Comparison of ENCODE assay signal across 20 mouse cellular contexts in the genomic region with DNA sequence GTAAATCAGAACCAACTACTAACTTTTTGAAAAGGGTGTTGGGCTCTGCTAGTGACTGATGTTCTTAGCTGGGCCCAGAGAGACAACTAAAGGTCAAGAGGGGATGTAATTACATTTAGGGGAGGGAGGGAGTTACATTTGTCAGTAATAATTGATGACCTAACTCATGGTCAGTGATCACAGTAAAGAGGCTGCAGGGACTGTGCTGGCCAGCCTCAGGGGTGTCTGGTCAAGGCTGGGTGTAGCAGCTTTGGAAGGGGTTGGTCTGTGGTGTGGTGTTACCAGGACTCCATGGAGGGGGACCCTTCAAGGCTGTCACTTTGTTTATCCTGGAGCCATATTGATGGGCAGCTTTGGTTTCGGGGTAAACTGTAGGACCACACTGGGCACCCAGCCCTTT. TPM values are rescaled to one million over a fixed set of nuclear protein-coding genes. Genes with fewer than 3 reads are reported as not detected.
"Had no signal": no experiment of that assay in that cellular context is flagged by ENCODE, and none has a peak within 500 bp of the region (broad histone marks: within the 10 kb centered on the region; RNA-seq: fewer than 3 reads in every experiment).

No protein-coding gene starts in this region.

- ATAC-seq: midbrain, embryonic 16.5 days had no signal

- H3K4me2 ChIP-seq: lung, embryonic 14.5 days; midbrain, embryonic 12.5 days; neural tube, embryonic 13.5 days; neural tube, embryonic 15.5 days had no signal

- H3K9ac ChIP-seq: lung, embryonic 14.5 days; midbrain, embryonic 12.5 days; neural tube, embryonic 13.5 days; neural tube, embryonic 15.5 days had no signal

- H3K27ac ChIP-seq: midbrain, embryonic 10.5 days; midbrain, embryonic 12.5 days; neural tube, embryonic 13.5 days; neural tube, embryonic 15.5 days had no signal

- H3K9me3 ChIP-seq: midbrain, embryonic 10.5 days; midbrain, embryonic 12.5 days; neural tube, embryonic 13.5 days had no signal

- H3K36me3 ChIP-seq: midbrain, embryonic 10.5 days; midbrain, embryonic 12.5 days; neural tube, embryonic 13.5 days; neural tube, embryonic 15.5 days had no signal

- H3K4me3 ChIP-seq: midbrain, embryonic 10.5 days; midbrain, embryonic 12.5 days; myocyte; neural tube, embryonic 13.5 days; neural tube, embryonic 15.5 days had no signal

- DNase-seq: lung, adult 18-20 months; lung, embryonic 14.5 days; lung, postnatal 10 days; midbrain, embryonic 14.5 days; retina, postnatal 1 day; right cerebral cortex, adult 18-20 months; right cerebral cortex, postnatal 25 days; right cerebral cortex, postnatal 4 days; spleen, adult 18-20 months; thymus, adult 18-20 months; thymus, postnatal 25 days; thymus, postnatal 4 days had no signal

RNA-seq across cellular contexts. Expression of gene Hs3st6, which starts 4.6 kb away (rescaled TPM):
- polyA plus RNA-seq: midbrain, embryonic 14.5 days; midbrain, embryonic 16.5 days; myocyte had no signal

RNA-seq across cellular contexts. Expression of gene Rpl3l, which starts 29.8 kb away (rescaled TPM):
- polyA plus RNA-seq: lung, embryonic 14.5 days; lung, embryonic 16.5 days; midbrain, embryonic 10.5 days; midbrain, embryonic 12.5 days; midbrain, embryonic 14.5 days; midbrain, embryonic 16.5 days; neural tube, embryonic 11.5 days; neural tube, embryonic 13.5 days had no signal
